Mouse (Mus musculus) left cerebral cortex, adult 11 months (tissue): Measurements from ENCODE around the gene Lhx2.

ENCODE experiments used
- DNase-seq: peaks from one replicate; pipeline ENCODE4 v3.0.0; 2022; ENCODE audit warnings: low spot score

The Lhx2 gene

DNA sequence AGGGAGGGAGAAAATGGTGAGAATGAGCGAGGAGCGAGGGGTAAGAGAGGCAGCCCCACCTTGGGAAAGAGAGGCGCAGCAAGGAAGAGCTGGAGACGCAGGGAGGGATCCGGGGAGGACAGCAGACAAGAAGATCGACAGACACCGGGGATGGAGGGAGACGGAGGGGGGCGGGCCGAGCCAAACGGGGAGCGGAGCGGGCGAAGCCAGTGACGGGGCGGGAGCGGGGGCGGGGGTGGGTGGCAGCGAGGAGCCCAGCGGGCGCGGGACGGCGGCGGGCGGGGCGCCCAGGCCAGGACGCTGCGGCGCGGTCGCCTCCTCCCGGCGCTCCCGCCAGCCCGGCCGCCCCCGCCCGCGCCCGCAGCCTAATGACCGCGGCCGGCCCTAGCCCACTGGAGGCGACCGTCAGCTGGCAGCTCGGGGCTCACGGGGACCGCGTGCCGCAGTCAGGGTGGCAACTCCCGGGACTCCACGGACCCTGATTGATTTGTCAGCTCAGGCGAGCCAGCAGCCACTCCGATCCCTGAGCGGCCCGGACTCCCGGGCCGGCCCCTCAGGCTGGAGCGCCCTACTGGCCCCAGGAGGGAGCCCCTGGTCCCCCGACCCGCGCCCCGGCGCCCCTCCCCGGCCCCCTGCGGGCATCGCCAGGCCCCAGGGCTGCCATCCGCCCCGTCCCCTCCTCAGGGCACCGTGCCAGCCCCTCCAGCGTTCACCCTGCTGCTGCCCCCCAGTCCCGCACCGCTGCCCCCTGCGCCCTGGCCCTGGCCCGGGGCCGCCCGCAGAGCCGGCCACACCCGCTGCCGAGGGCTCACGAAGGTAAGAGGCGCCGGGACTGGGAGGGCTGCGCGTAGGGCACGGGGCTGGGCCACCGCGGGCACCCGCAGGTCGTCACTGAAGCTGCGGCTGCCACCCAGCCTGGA, at the start of gene Lhx2:
Gene Lhx2 (plus strand): TSS at position 292 of the 920 bp plus-strand sequence.
- DNase-seq = no peak

DNA sequence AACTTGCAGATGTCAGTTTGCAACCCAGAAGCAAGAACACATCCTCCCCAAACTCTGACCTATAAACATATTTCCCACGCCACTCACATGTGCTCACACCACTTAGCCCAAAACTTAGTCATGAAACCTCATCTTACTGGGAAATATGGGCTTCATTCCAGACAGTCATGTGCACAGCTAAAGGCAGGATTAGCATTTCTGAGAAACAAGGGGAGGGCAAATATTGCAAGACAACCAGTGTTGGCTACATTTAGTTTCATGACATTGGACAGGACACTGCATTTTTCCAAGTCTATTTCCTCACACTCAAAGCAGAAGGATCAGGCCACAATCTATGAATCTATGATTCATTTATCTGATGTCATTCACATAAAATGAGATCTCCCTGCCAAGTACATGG, 47.6 kb upstream of the Lhx2 start:
- DNase-seq = no peak

DNA sequence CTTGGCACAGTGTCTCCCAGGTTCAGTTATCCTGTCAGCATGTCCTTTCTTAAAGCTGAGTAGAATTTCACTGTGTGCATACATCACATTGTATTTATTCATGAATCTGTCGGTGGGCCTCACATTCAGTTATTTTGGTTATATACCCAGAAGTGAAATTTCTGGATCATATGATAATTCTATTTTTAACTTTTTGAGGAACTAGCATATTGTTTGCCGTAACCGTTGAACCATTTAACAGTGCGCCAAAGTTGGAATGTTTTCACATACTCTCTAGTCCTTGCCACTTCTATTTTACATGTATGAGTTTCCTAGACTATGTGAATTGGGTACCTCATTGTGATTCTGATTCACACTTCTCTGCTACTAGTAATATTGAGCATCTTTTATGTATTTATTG, 43.1 kb upstream of the Lhx2 start:
- no peak for DNase-seq

DNA sequence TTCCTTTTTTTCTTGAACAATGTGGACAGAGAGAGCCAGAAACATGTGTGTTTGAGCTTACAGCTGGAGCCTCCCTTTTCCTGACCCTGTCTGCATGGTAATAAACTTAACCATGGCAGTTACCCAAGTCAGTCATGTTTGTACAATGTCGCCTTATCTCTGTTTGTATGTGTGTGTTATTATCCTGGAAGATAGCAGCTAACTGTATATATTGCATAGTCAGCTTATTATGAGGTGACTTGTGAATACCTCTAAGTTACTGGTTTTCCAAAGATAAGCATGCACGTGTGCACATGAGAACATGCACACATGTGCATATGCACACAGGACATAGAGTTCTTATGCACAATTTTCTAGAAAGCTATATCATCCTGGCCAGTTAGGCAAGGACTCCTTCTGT, 38.1 kb upstream of the Lhx2 start:
- no peak for DNase-seq

DNA sequence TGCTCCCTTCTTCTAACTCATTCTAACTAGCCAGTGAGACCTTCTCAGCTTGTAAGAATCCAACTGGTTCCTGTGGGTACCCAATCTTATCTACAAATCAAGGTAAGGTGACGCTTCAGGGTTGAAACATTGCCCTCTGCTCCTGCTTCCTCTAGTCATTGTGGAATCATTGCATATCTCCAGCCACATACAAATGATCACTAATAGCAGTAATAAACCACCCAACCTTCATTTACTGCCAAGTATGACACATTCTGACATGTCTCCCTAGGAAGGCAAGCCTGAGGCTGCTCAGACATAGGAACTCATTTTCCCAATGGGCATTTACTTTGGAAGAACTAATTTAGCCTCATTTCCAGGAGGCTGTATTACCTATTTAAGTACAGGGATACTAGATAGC, 33.9 kb upstream of the Lhx2 start:
- no peak for DNase-seq

DNA sequence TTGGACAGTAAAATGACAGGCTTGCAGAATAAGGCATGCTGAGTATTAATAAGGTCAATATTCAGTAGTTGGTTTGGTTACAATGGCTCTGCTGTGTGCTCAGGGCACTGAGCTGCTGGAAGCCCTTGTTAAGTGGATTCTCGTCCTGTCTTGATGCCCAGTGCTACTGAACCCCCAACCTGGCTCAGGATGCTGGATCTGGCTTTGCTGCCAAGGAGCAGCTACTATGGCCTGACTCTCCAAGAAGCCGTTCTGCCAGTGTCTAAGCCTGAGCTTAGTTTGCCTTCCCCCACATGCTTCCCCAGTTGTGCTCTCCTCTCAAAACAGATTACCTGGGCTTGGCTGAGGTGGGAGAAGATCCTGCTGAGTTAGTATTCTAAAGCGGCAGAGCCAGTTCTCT, 26.2 kb upstream of the Lhx2 start:
- no peak for DNase-seq

DNA sequence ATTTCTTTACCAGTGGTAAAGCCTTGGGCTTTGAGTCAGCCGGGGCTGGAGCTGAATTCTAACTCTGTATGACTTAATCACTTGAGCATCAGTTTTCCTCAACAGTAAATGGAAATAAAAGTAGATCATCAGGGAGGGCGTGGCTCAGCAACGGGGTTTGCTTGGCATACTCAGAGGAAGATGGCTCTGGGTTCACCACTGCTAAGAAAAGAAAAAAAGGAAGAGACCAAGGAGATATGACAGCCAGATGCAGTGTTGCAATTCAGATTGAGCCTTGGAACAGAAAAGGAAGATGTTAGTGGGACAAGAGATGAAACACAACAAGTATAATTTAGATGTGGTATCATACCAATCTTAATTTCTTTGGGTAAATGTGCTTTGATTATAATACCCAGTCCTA, 25.7 kb upstream of the Lhx2 start:
- no peak for DNase-seq

DNA sequence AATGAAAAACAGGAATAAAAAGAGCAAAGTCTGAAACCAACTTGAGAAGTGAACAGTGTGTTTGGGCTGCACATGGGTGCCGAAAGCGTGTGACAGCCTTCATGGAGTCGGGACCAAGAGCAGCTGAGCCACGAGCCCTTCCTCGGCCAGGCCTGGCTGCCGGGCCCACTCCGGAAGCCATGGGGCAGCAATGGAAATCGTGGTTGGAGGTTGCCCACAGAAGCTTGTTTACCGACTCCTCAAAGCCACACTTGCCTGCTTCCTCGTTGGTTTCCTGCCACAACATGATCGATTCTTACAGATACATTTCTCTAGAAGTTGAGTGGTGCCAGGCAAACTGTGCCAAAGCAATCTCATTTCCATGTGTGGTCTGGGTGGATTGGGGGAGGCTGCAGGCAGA, 20.0 kb upstream of the Lhx2 start:
- no peak for DNase-seq

DNA sequence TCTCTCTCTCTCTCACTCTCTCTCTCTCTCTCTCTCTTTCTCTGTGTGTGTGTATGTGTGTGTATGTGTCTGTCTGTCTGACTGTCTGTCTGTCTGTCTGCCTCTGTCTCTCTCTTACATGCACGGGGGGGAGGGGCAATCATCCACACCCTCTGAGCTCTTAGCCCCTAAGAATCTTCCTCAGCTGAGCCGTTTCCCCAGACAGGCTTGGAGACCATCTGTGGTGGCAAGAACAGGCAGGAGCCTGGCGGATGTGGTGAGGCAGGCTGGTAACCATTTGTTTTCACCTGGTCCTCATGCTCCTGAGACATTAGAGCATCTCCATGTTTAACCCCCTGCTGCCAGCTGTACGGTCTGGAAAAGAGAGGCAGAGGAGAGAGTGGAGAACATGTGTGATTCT, 18.2 kb upstream of the Lhx2 start:
- DNase-seq = no peak

DNA sequence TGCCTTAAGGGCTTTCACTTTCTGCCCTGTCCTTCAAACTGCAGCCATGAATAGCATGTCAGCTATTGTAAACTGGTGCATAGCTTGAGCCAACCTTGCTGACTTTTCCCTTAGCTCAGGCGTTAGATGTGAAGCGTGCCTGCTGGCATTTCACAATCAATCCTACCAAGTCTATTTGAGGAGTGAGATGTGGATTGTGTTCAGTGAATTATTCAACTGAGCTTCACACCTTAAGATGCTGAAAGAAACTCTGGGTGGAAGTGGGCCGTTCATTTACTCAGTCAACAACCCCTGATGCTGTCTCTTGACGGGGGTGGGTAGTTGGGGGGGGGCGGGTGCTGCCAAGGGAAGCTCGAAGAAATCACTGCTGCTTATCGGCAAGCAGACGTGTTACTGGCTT, 15.7 kb upstream of the Lhx2 start:
- DNase-seq = no peak

DNA sequence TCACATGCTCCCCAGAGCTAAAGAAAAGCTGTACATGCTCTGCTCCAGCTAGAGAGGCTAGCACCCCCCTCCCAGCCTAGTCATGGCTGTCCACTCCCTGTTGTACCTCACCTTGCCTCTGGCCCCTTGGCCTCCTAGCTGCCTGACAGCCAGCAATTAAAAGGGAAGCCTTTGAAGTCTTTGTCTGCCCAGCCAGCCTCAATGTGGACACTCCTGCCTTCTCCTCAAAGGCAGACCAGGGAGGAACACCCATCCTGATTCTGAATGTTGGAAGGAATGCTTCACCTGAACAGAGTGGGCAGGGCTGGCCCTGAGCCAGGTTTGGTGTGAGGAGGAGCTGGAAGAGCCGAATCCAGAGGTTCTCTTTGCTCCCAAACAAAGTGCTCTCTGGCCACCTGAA, 12.4 kb upstream of the Lhx2 start:
- no peak for DNase-seq

DNA sequence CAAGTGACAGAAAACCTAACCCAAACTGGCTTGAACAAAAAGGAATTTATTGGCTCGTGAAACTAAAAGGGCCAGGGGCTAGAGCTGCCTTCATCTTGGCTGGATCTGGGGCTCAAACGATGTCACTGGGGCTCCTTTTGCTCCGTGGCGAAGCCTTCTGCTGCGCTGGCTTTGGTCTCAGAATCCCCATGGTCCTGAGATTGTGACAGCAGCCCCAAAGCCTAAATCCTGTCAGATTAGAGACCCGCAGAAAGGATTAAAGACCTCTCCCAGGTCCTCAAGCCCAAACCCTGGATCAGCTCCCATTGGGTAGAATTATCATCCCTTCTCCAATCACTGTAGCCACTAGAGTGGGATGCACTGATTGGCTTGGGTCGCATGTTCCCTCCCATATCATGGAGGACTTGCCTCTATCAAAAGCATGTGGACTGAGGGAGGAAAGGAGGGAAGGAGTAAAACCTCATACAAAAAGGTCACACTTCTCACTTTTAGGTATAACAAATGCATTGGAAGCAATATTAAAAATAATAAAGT, 5.4 kb upstream of the Lhx2 start:
- no peak for DNase-seq

DNA sequence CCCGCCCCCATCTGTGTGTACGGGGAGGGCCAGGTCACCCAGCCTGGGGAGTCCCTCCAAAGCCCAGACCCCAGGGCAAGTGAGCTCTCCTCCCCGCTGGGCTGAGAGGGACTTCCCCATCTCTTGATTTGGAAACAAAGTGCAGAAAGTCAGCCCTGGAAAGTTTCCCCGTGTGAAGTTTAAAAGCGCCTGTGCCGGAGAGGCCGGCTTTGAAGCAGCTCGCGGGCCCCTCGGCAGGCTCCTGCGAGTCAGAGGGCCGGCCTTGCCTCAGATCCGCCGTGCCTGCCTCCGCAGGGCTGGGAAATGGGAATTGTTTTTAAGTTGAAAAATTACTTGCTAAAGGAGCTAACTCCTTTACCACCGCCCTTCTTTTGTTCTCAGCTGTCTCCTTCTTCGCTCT, 2.5 kb upstream of the Lhx2 start:
- no peak for DNase-seq

DNA sequence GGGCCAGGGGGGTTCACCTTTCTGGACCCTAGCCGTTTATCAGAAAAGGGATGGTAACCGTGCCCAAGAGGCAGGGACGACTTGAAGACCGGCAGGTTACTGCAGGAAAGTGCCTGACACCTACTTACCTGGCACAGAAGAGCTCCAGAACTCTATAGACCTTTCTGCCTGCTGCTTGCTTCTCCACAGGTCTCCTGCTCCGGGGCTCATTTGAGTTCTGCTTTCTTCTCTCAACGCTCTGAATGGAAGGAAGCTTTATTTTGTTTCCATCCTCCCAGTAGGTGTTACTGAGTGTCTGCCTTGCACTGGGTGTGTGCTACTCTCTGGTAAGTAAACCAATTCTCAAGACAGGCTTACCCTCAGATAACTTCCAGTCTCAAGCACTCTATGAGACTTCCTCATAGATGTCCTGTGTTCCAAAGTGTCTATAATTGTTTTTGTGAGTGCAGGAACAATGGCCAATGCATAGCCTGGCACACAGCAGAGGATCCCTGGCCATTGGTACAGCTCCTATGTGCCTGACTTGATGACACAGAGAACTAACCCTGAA, 1.9 kb upstream of the Lhx2 start:
- DNase-seq = no peak

DNA sequence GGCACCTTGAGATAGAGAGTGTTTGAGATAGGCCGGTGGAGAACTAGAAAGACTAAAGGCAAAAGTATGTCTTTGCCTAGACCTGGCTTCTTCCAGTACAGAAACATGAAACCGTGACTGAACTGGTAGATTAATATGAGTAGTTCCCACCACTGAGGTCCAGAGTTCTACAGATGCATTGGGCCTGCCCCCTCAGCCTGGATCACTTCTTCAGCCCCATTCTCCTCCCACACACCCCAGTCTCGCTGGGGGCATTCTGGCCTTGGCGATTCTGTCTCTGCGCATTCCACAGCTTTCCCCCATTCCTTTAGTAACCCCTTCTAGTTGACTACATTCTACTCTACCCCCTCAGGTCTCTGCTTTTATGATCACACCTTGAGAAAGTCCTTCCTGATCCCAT, 1.4 kb upstream of the Lhx2 start:
- DNase-seq = no peak

DNA sequence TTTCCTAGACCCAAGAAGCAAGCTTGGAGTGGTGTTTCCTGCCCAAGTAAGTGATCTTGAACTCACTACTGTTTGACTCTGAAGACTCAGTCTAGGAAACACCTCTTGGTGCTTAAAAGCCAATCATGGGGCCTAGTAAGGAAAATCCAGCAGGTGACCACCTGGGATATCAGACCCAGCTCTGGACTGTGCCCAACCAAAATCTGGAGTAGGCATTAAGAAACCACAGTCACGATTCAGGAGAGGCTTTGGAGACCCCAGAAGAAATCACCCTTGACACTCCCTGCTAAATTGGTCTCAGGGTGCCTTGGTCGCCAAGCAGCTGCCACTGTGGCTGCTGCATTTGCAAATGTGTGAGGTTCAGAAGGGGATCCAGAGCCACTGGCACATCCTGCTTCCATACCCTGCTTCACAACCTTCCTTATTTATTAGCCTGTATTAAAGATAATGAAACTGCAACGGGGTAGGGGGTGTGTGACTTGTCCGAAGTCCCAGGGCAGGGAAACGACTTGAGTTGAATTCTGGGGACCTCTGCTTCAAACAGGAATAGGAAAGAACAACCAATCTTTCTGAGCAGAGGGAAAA, 641 bp upstream of the Lhx2 start:
- no peak for DNase-seq

DNA sequence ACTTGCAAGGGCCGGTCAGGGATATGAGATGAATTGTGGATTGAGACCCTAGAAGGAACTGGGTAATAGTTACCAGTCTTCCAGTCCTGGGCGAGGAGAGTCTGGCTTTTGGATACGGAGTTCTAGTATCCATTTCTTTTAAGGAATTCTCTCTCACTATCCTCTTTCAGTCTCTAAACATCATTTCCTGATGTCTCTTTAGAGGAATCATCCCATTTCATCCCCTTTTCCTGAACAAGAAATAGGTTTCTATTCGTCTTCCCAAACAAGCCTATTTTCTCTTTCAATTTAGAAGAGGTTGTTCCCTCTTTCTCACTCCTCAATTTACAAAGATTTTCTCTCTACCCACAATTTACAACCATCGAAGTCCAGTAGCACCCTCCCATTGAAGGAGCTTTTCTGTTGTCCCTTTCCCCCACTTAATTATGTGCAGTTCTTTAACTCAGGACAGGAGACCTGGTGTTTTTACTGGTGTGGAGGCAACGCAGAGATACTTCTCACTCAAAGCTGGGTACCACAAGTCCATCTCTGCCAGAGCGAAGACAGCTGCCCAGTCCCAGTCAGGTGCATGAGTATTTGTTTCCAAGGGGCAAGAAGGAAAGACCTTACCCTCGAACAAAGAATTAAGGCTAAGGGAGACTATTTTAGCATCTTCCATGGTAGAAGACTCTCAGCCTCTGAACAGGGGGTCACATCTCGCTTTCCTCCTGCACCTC, 987 bp downstream of the Lhx2 start:
- DNase-seq = no peak

DNA sequence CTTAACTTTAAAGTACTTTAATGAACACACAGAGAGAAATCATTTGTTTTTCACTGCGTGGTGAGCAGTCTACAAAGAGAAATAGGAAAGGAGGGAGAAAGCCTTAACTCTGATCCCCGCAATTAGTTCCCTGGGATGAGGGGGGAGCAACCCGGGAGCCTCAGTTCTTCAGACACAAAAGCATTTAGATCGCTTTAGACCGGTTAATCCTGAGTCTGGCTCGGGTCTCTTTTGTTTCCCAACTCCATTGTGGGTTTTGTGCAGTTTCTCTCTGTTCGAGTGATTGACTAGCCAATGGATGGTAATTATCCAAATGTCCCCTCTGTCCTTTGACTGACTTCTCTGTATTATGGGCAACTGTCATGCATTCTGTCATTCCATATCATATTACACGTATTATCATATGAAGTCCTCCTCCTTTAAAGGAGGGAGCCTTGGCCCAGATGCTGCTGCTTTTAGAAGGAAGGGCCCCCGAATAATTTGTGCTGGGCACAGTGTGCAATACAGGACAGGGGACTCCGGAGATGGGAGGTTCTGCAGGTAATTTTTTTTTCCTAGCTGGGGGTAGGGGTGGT, 1.6 kb downstream of the Lhx2 start:
- no peak for DNase-seq

DNA sequence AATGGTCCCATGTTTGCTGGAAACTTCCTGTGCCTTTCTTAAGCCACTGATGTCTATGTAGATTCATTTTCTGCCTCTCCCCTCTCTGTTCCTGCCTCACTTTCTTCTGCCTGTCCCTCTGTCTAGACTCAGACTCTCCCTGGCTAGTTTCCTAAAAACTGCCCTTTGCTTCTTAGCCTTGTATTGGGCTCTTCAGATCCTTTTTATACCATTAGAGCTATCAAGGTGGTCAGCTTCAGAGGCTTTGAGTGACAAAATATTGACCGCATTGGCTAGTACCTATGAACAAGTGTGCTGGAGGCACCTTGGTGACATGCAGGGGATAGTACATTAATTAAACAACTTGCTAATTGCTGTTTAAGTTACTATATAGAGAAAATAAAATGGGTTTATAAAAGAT, 4.5 kb downstream of the Lhx2 start:
- DNase-seq = no peak

DNA sequence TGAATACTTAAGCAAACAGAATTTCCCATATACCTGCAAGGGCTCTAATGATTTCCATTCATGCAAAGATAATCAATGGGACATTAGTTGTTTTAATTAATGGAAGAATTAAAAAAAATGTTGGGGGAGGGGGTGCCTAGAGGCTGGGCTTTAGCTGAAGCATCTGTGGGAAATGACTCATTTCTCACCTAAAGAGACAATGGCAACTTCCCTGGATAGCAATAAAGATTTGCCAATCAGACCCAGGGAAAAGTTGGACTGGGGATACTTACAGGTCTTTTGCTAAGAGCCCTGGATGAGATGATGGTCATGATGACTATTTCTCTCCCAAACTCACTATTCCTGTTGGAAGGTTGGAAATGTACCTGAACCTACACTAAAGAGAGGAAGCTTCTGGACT, 5.6 kb downstream of the Lhx2 start:
- no peak for DNase-seq

DNA sequence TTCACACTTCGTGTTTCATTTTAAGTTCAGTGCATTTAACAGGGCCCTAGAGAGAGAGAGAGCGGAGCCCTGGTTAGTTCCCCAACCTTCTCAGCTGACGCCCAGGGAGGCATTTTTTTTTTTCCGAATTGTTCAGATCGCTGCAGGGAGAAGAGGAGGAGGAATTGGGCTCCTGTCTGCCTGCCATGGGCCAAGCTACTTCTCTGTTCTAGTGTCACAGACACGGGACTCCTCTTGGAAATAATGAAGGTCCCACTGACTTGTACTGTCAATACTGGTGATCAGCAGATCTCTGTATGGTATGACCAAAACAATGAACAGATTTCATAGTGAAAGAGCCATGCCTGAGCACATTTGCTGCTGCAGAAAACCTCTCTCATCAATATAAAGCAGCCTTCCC, 7.3 kb downstream of the Lhx2 start:
- no peak for DNase-seq
